Mouse (Mus musculus): ENCODE measurements at regions not wholly inside any gene's neighbourhood (a gene's known extent, or its start where the extent isn't known, plus 50 kb on each side); places are given as distances from the start of the nearest gene placed in this dataset.

DNA sequence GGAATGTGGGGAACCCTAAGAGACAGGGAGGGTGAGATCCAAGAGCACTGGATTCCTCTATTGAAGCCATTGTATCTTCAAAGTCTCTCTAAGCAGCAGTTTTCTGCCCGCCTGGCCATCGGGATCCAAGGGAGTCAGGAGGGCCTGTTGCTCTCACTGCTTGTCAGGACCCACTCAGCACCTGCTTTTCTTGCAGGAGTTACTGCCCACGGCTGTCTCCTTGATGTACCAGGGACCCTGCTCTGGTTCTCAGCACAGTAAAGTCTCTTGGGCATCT lies 224.2 kb downstream of the Cdc5l start:
- TF ChIP-seq CTCF (IDR thresholded peaks at IDR 0.05; ENCODE audit: borderline replicate concordance, extremely low read depth, insufficient read depth, insufficient read length) (no peak), POLR2A (IDR thresholded peaks at IDR 0.05; ENCODE audit: borderline replicate concordance, extremely low read depth, insufficient read depth, insufficient read length, poor library complexity, severe bottlenecking) (no peak)
